Mouse (Mus musculus): ENCODE measurements around the gene Gm20388. TPM values are rescaled to one million over a fixed set of nuclear protein-coding genes. Genes with fewer than 3 reads are reported as not detected.

Gene Gm20388
- total RNA-seq, 1 experiment from 2014 or later = 10.0 TPM

GRCm38 (mm10) chr8:121526811-121527550 is 1616.3 kb downstream of the Gm20388 start:
- no peak for ATAC-seq (replicated peaks; ENCODE audit: insufficient number of reproducible peaks, low FRiP score, low TSS enrichment, poor library complexity, severe bottlenecking)

GRCm38 (mm10) chr8:121527751-121528150 is 1617.1 kb downstream of the Gm20388 start:
- ATAC-seq (replicated peaks; ENCODE audit: insufficient number of reproducible peaks, low FRiP score, low TSS enrichment, poor library complexity, severe bottlenecking) = no peak

- no peak for ATAC-seq (replicated peaks; ENCODE audit: insufficient number of reproducible peaks, low FRiP score, low TSS enrichment, poor library complexity, severe bottlenecking)
Observed at GRCm38 (mm10) chr8:121528790-121529189, 1618.1 kb downstream of the Gm20388 start.

GRCm38 (mm10) chr8:121530639-121531038 is 1620.0 kb downstream of the Gm20388 start:
- no peak for ATAC-seq (replicated peaks; ENCODE audit: insufficient number of reproducible peaks, low FRiP score, low TSS enrichment, poor library complexity, severe bottlenecking)

GRCm38 (mm10) chr8:121532381-121532780 is 1621.7 kb downstream of the Gm20388 start:
- no peak for ATAC-seq (replicated peaks; ENCODE audit: insufficient number of reproducible peaks, low FRiP score, low TSS enrichment, poor library complexity, severe bottlenecking)

GRCm38 (mm10) chr8:121541862-121542261 is 1631.2 kb downstream of the Gm20388 start:
- no peak for ATAC-seq (replicated peaks; ENCODE audit: insufficient number of reproducible peaks, low FRiP score, low TSS enrichment, poor library complexity, severe bottlenecking)

- no peak for ATAC-seq (replicated peaks; ENCODE audit: insufficient number of reproducible peaks, low FRiP score, low TSS enrichment, poor library complexity, severe bottlenecking)
Observed at GRCm38 (mm10) chr8:121542901-121543300, 1632.3 kb downstream of the Gm20388 start.

GRCm38 (mm10) chr8:121544276-121544785 is 1633.7 kb downstream of the Gm20388 start, which contains the start of gene 1700018B08Rik:
TSS of gene 1700018B08Rik (minus strand) at chr8:121544320.
- no peak for ATAC-seq (replicated peaks; ENCODE audit: insufficient number of reproducible peaks, low FRiP score, low TSS enrichment, poor library complexity, severe bottlenecking)

GRCm38 (mm10) chr8:121544936-121545335 is 1634.3 kb downstream of the Gm20388 start:
- no peak for ATAC-seq (replicated peaks; ENCODE audit: insufficient number of reproducible peaks, low FRiP score, low TSS enrichment, poor library complexity, severe bottlenecking)

GRCm38 (mm10) chr8:121547132-121547531 is 1636.5 kb downstream of the Gm20388 start:
- ATAC-seq (replicated peaks; ENCODE audit: insufficient number of reproducible peaks, low FRiP score, low TSS enrichment, poor library complexity, severe bottlenecking) = peak; percentile 79

GRCm38 (mm10) chr8:121550056-121550455 is 1639.4 kb downstream of the Gm20388 start:
- no peak for ATAC-seq (replicated peaks; ENCODE audit: insufficient number of reproducible peaks, low FRiP score, low TSS enrichment, poor library complexity, severe bottlenecking)

GRCm38 (mm10) chr8:121551065-121551985 is 1640.7 kb downstream of the Gm20388 start:
- no peak for ATAC-seq (replicated peaks; ENCODE audit: insufficient number of reproducible peaks, low FRiP score, low TSS enrichment, poor library complexity, severe bottlenecking)

GRCm38 (mm10) chr8:121552506-121552905 is 1641.9 kb downstream of the Gm20388 start:
- ATAC-seq (replicated peaks; ENCODE audit: insufficient number of reproducible peaks, low FRiP score, low TSS enrichment, poor library complexity, severe bottlenecking) = no peak

GRCm38 (mm10) chr8:121553831-121554475 is 1643.3 kb downstream of the Gm20388 start:
- ATAC-seq (replicated peaks; ENCODE audit: insufficient number of reproducible peaks, low FRiP score, low TSS enrichment, poor library complexity, severe bottlenecking) = no peak

- ATAC-seq (replicated peaks; ENCODE audit: insufficient number of reproducible peaks, low FRiP score, low TSS enrichment, poor library complexity, severe bottlenecking) = no peak
Observed at GRCm38 (mm10) chr8:121557746-121558145, 1647.1 kb downstream of the Gm20388 start.

GRCm38 (mm10) chr8:121558538-121558937 is 1647.9 kb downstream of the Gm20388 start:
- ATAC-seq (replicated peaks; ENCODE audit: insufficient number of reproducible peaks, low FRiP score, low TSS enrichment, poor library complexity, severe bottlenecking) = no peak

GRCm38 (mm10) chr8:121559801-121560200 is 1649.2 kb downstream of the Gm20388 start:
- no peak for ATAC-seq (replicated peaks; ENCODE audit: insufficient number of reproducible peaks, low FRiP score, low TSS enrichment, poor library complexity, severe bottlenecking)

- no peak for ATAC-seq (replicated peaks; ENCODE audit: insufficient number of reproducible peaks, low FRiP score, low TSS enrichment, poor library complexity, severe bottlenecking)
Observed at GRCm38 (mm10) chr8:121560432-121561100, 1649.9 kb downstream of the Gm20388 start.

All from monocyte, adult 5-6 weeks (primary cell).